Mouse (Mus musculus): ENCODE measurements at regions not wholly inside any gene's neighbourhood (a gene's known extent, or its start where the extent isn't known, plus 50 kb on each side); places are given as distances from the start of the nearest gene placed in this dataset.
A peak's percentile ranks its signal among the peaks of the same experiment; 100 is the strongest.

GRCm38 (mm10) chr13:90376207-90376606 is 286.8 kb upstream of the Xrcc4 start:
- no peak overlapping the region for H3K4me2 ChIP-seq
- no peak overlapping the region for H3K27ac ChIP-seq (ENCODE audit: low read depth, low read length)
- no peaks in the 10 kb centered on the region for H3K27me3 ChIP-seq (ENCODE audit: control insufficient read depth, insufficient read depth, low read length)
- no peaks in the 10 kb centered on the region for H3K9me3 ChIP-seq (replicated peaks; ENCODE audit: control insufficient read depth, low read length)
- H3K9ac ChIP-seq (ENCODE audit: low read depth, low read length), result no peak overlapping the region
- no peaks in the 10 kb centered on the region for H3K36me3 ChIP-seq (ENCODE audit: control insufficient read depth, insufficient read depth, low read length)
- H3K4me3 ChIP-seq (ENCODE audit: low read depth, low read length), result no peak overlapping the region
- WGBS (ENCODE audit: insufficient replicate concordance), result 80% methylated on average over 6 of the region's 6 CpGs
- ATAC-seq (replicated peaks; ENCODE audit: insufficient number of reproducible peaks, low FRiP score, low TSS enrichment), result no peak
- no peaks in the 10 kb centered on the region for H3K4me1 ChIP-seq (ENCODE audit: control insufficient read depth, insufficient read depth, low read length)

GRCm38 (mm10) chr13:90371415-90372150 is 282.2 kb upstream of the Xrcc4 start:
- H3K4me2 ChIP-seq, result no peak overlapping the region
- ATAC-seq (replicated peaks; ENCODE audit: insufficient number of reproducible peaks, low FRiP score, low TSS enrichment), result no peak
- H3K9me3 ChIP-seq (replicated peaks; ENCODE audit: control insufficient read depth, low read length), result no peaks in the 10 kb centered on the region
- H3K27me3 ChIP-seq (ENCODE audit: control insufficient read depth, insufficient read depth, low read length), result no peaks in the 10 kb centered on the region
- H3K4me1 ChIP-seq (ENCODE audit: control insufficient read depth, insufficient read depth, low read length), result no peaks in the 10 kb centered on the region
- WGBS (ENCODE audit: insufficient replicate concordance), result 69% methylated on average over 4 of the region's 4 CpGs
- H3K4me3 ChIP-seq (ENCODE audit: low read depth, low read length), result no peak overlapping the region
- H3K36me3 ChIP-seq (ENCODE audit: control insufficient read depth, insufficient read depth, low read length), result no peaks in the 10 kb centered on the region
- H3K9ac ChIP-seq (ENCODE audit: low read depth, low read length), result no peak overlapping the region
- H3K27ac ChIP-seq (ENCODE audit: low read depth, low read length), result no peak overlapping the region

DNA sequence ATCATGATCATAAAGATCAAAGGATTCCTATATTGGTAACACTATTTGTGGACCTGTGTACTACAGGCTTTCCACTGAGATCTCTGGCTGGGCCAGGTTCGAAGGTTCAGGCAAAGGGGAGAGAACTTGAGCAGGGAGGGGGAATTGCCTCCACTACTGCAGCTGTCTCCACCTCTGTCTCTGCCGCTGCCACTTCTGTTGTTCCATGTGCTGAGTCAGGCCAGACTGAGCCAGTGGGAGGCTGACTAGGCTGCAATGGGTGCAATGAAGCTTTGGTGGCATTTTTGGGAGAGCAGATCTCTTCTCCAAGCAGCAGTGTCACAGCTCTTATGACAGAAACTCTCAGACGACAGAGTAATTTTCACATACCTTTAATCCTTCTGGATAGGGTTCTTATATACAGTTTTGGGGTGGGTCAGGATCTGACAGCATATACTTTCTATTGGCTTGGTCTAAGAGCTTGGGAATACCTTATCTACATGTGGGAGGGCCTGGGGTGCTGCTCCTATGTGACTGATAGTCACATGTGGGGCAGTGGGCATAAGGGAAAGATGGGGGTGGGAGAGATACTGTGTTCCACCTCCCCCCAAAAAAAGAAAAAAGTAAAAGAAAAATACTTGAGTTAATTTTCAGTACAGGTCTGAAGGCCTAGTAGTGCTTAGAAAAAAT is 281.5 kb upstream of the Xrcc4 start:
- Histone ChIP-seq H3K9me3 (replicated peaks; ENCODE audit: control insufficient read depth, low read length) (no peaks in the 10 kb centered on the region), H3K27ac (ENCODE audit: low read depth, low read length) (no peak overlapping the region), H3K4me1 (ENCODE audit: control insufficient read depth, insufficient read depth, low read length) (no peaks in the 10 kb centered on the region), H3K4me3 (ENCODE audit: low read depth, low read length) (no peak overlapping the region), H3K36me3 (ENCODE audit: control insufficient read depth, insufficient read depth, low read length) (no peaks in the 10 kb centered on the region), H3K27me3 (ENCODE audit: control insufficient read depth, insufficient read depth, low read length) (no peaks in the 10 kb centered on the region), H3K4me2 (no peak overlapping the region), H3K9ac (ENCODE audit: low read depth, low read length) (no peak overlapping the region)
- ATAC-seq (replicated peaks; ENCODE audit: insufficient number of reproducible peaks, low FRiP score, low TSS enrichment), result no peak
- 69% methylated on average over 3 of the region's 3 CpGs for WGBS (ENCODE audit: insufficient replicate concordance)

- H3K9ac ChIP-seq (ENCODE audit: low read depth, low read length), result no peak overlapping the region
- H3K4me1 ChIP-seq (ENCODE audit: control insufficient read depth, insufficient read depth, low read length), result no peaks in the 10 kb centered on the region
- H3K27me3 ChIP-seq (ENCODE audit: control insufficient read depth, insufficient read depth, low read length), result no peaks in the 10 kb centered on the region
- no peaks in the 10 kb centered on the region for H3K36me3 ChIP-seq (ENCODE audit: control insufficient read depth, insufficient read depth, low read length)
- ATAC-seq (replicated peaks; ENCODE audit: insufficient number of reproducible peaks, low FRiP score, low TSS enrichment), result no peak
- no peaks in the 10 kb centered on the region for H3K9me3 ChIP-seq (replicated peaks; ENCODE audit: control insufficient read depth, low read length)
- H3K27ac ChIP-seq (ENCODE audit: low read depth, low read length), result no peak overlapping the region
- WGBS (ENCODE audit: insufficient replicate concordance), result 77% methylated on average over 4 of the region's 4 CpGs
- no peak overlapping the region for H3K4me3 ChIP-seq (ENCODE audit: low read depth, low read length)
- H3K4me2 ChIP-seq, result no peak overlapping the region
Measured at GRCm38 (mm10) chr13:90364518-90365027, 275.2 kb upstream of the Xrcc4 start.

GRCm38 (mm10) chr13:90359861-90360601 is 270.6 kb upstream of the Xrcc4 start:
- H3K27ac ChIP-seq (ENCODE audit: low read depth, low read length), result peak overlapping the region; percentile 73
- H3K4me3 ChIP-seq (ENCODE audit: low read depth, low read length), result no peak overlapping the region
- H3K4me2 ChIP-seq, result peak overlapping the region; percentile 42
- H3K9ac ChIP-seq (ENCODE audit: low read depth, low read length), result no peak overlapping the region
- H3K4me1 ChIP-seq (ENCODE audit: control insufficient read depth, insufficient read depth, low read length), result no peaks in the 10 kb centered on the region
- no peaks in the 10 kb centered on the region for H3K9me3 ChIP-seq (replicated peaks; ENCODE audit: control insufficient read depth, low read length)
- WGBS (ENCODE audit: insufficient replicate concordance), result 21% methylated on average over 10 of the region's 10 CpGs
- ATAC-seq (replicated peaks; ENCODE audit: insufficient number of reproducible peaks, low FRiP score, low TSS enrichment), result peak; percentile 55
- H3K27me3 ChIP-seq (ENCODE audit: control insufficient read depth, insufficient read depth, low read length), result no peaks in the 10 kb centered on the region
- H3K36me3 ChIP-seq (ENCODE audit: control insufficient read depth, insufficient read depth, low read length), result no peaks in the 10 kb centered on the region

DNA sequence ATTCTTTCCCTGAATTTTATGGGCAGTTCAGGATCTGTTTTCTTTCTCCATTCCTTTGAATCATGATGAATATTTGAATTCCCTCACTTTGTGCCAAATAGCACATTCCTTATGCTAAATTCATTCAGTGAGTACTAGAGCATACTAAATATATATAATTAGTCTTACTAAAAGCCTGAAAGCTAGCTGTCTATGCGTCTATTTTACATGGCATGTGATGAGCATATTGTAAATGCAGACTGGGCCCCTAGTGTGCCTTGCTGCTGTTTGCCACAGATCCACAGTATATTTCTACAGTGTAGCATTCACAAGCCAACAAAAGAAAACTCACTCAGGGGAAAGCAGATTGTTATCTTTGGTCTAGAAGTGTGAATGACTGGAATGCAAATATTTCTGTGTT is 268.7 kb upstream of the Xrcc4 start:
- Histone ChIP-seq H3K4me1 (ENCODE audit: control insufficient read depth, insufficient read depth, low read length) (no peaks in the 10 kb centered on the region), H3K36me3 (ENCODE audit: control insufficient read depth, insufficient read depth, low read length) (no peaks in the 10 kb centered on the region), H3K9me3 (replicated peaks; ENCODE audit: control insufficient read depth, low read length) (no peaks in the 10 kb centered on the region), H3K4me2 (no peak overlapping the region), H3K9ac (ENCODE audit: low read depth, low read length) (no peak overlapping the region), H3K27me3 (ENCODE audit: control insufficient read depth, insufficient read depth, low read length) (no peaks in the 10 kb centered on the region), H3K27ac (ENCODE audit: low read depth, low read length) (no peak overlapping the region), H3K4me3 (ENCODE audit: low read depth, low read length) (no peak overlapping the region)
- WGBS (ENCODE audit: insufficient replicate concordance), result 76% methylated on average over 1 of the region's 1 CpGs
- no peak for ATAC-seq (replicated peaks; ENCODE audit: insufficient number of reproducible peaks, low FRiP score, low TSS enrichment)

DNA sequence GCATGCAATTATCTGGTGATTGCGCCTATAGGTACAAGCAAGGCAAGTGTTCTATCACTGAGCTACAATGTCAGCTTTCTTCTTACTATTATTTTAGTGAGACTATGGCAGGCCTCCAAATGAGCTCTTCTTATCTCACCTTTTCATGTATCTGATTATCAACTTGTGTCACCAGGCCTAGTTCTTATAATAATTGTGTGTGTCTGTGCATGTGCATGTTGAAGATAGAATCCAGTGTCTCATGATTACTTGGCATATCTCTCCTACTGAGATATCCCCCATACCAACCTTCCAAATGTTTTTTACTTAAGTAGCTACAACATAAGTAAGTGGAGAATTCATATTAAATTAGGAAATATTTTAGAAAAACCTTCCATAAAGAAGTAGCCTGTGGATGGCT is 266.2 kb upstream of the Xrcc4 start:
- 89% methylated on average over 1 of the region's 1 CpGs for WGBS (ENCODE audit: insufficient replicate concordance)
- Histone ChIP-seq H3K27ac (ENCODE audit: low read depth, low read length) (no peak overlapping the region), H3K9ac (ENCODE audit: low read depth, low read length) (no peak overlapping the region), H3K4me3 (ENCODE audit: low read depth, low read length) (no peak overlapping the region), H3K4me1 (ENCODE audit: control insufficient read depth, insufficient read depth, low read length) (no peaks in the 10 kb centered on the region), H3K36me3 (ENCODE audit: control insufficient read depth, insufficient read depth, low read length) (no peaks in the 10 kb centered on the region), H3K9me3 (replicated peaks; ENCODE audit: control insufficient read depth, low read length) (no peaks in the 10 kb centered on the region), H3K27me3 (ENCODE audit: control insufficient read depth, insufficient read depth, low read length) (no peaks in the 10 kb centered on the region), H3K4me2 (no peak overlapping the region)
- ATAC-seq (replicated peaks; ENCODE audit: insufficient number of reproducible peaks, low FRiP score, low TSS enrichment), result no peak

DNA sequence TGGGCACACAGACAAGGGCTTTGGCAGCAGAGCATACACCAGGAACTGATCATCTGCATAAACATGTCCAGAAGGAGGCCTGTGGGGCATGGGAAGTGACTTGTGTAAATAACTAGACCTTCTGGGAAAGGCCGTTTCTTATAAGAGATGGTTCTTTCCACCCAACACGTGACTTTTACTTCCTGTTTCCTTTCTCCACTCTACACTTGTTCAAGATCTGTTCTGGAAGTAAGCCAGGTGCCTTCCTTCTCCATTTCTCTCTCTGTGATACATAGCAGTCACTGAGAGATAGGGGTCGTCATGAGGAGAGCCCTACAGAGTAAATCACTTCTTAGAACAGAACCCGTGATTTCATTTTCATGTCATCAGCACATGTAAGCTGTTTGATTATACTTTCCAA is 253.4 kb upstream of the Xrcc4 start:
- Histone ChIP-seq H3K9me3 (replicated peaks; ENCODE audit: control insufficient read depth, low read length) (no peaks in the 10 kb centered on the region), H3K9ac (ENCODE audit: low read depth, low read length) (no peak overlapping the region), H3K27me3 (ENCODE audit: control insufficient read depth, insufficient read depth, low read length) (no peaks in the 10 kb centered on the region), H3K4me2 (no peak overlapping the region), H3K36me3 (ENCODE audit: control insufficient read depth, insufficient read depth, low read length) (no peaks in the 10 kb centered on the region), H3K4me3 (ENCODE audit: low read depth, low read length) (no peak overlapping the region), H3K27ac (ENCODE audit: low read depth, low read length) (no peak overlapping the region), H3K4me1 (ENCODE audit: control insufficient read depth, insufficient read depth, low read length) (no peaks in the 10 kb centered on the region)
- WGBS (ENCODE audit: insufficient replicate concordance), result 46% methylated on average over 4 of the region's 4 CpGs
- no peak for ATAC-seq (replicated peaks; ENCODE audit: insufficient number of reproducible peaks, low FRiP score, low TSS enrichment)
